Mouse (Mus musculus) small intestine, adult 2 months (tissue): ENCODE measurements around the gene Tbc1d19.

Experiments used
- CTCF ChIP-seq: fragments of 200-500 bp; IDR thresholded peaks from 2 replicates; pipeline ENCODE4 v1.5.1; 2012; ENCODE audit warnings: low read depth, mild to moderate bottlenecking, control low read depth, inconsistent platforms, low read length, moderate library complexity, mixed read lengths; ENCODE audit not compliant: insufficient replicate concordance, insufficient read length; ENCODE audit errors: extremely low read depth
- POLR2A ChIP-seq: fragments of 200-500 bp; IDR thresholded peaks from 2 replicates; pipeline ENCODE4 v1.6.1; 2012; ENCODE audit warnings: low read depth, mild to moderate bottlenecking, control low read depth, inconsistent platforms, low read length, moderate library complexity

GRCm38 (mm10) chr5:53761346-53761745 lies 48.1 kb upstream of the Tbc1d19 start:
- no peak for TF ChIP-seq POLR2A
- TF ChIP-seq CTCF: no peak
